Mouse (Mus musculus) embryonic fibroblast, embryonic 13.5 days (primary cell): ENCODE measurements at regions not wholly inside any gene's neighbourhood (a gene's known extent, or its start where the extent isn't known, plus 50 kb on each side); places are given as distances from the start of the nearest gene placed in this dataset.
"Not testable (repeated sequence)": the region's sequence is repeated elsewhere in the genome, so short reads cannot be mapped to it uniquely, and the experiment has no call there.

Experiments used
- H3K27ac ChIP-seq: 2 replicates; pipeline ENCODE4 v1.5.1; 2012; ENCODE audit warnings: low read length, control low read depth, inconsistent platforms; ENCODE audit not compliant: insufficient read depth
- H3K4me1 ChIP-seq: 2 replicates; pipeline ENCODE4 v1.6.1; 2011; ENCODE audit warnings: low read length; ENCODE audit not compliant: control insufficient read depth, insufficient read depth
- H3K4me3 ChIP-seq: 2 replicates; pipeline ENCODE4 v1.5.1; 2011; ENCODE audit warnings: mild to moderate bottlenecking, control low read depth, low read length; ENCODE audit not compliant: insufficient read depth
- CTCF ChIP-seq: IDR thresholded peaks from 2 replicates; pipeline ENCODE4 v1.5.1; 2011; ENCODE audit warnings: mild to moderate bottlenecking, control low read depth, low read length, moderate library complexity, borderline replicate concordance; ENCODE audit not compliant: insufficient read depth
- POLR2A ChIP-seq: IDR thresholded peaks from 2 replicates; pipeline ENCODE4 v1.6.1; 2011; ENCODE audit warnings: low read depth, mild to moderate bottlenecking, control low read depth, low read length, moderate library complexity

- Histone ChIP-seq H3K4me1 (no peaks in the 10 kb centered on the region), H3K27ac (no peak overlapping the region), H3K4me3 (no peak overlapping the region)
- TF ChIP-seq POLR2A (no peak), CTCF (no peak)
Observed at GRCm38 (mm10) chr17:84844950-84845349, 54.4 kb upstream of the Lrpprc start.

GRCm38 (mm10) chr17:84846141-84846540 is 55.6 kb upstream of the Lrpprc start:
- Histone ChIP-seq H3K4me1 (no peaks in the 10 kb centered on the region), H3K27ac (no peak overlapping the region), H3K4me3 (no peak overlapping the region)
- TF ChIP-seq CTCF, result no peak
- TF ChIP-seq POLR2A, result no peak

GRCm38 (mm10) chr17:84848385-84849030 is 57.9 kb upstream of the Lrpprc start:
- Histone ChIP-seq H3K4me3 (no peak overlapping the region), H3K4me1 (no peaks in the 10 kb centered on the region), H3K27ac (no peak overlapping the region)
- no peak for TF ChIP-seq POLR2A
- no peak for TF ChIP-seq CTCF

- no peak overlapping the region for H3K27ac ChIP-seq
- H3K4me3 ChIP-seq, result no peak overlapping the region
- TF ChIP-seq POLR2A (no peak), CTCF (no peak)
- no peaks in the 10 kb centered on the region for H3K4me1 ChIP-seq
Observed at GRCm38 (mm10) chr17:84849031-84849405, 58.4 kb upstream of the Lrpprc start.

GRCm38 (mm10) chr17:84850464-84850863 is 59.9 kb upstream of the Lrpprc start:
- no peaks in the 10 kb centered on the region for H3K4me1 ChIP-seq
- H3K4me3 ChIP-seq, result no peak overlapping the region
- H3K27ac ChIP-seq, result no peak overlapping the region
- TF ChIP-seq CTCF (no peak), POLR2A (no peak)

- no peaks in the 10 kb centered on the region for H3K4me1 ChIP-seq
- TF ChIP-seq CTCF, result no peak
- TF ChIP-seq POLR2A, result no peak
- H3K27ac ChIP-seq, result no peak overlapping the region
- no peak overlapping the region for H3K4me3 ChIP-seq
Observed at GRCm38 (mm10) chr17:84850893-84851292, 60.3 kb upstream of the Lrpprc start.

- Histone ChIP-seq H3K27ac (no peak overlapping the region), H3K4me3 (no peak overlapping the region), H3K4me1 (no peaks in the 10 kb centered on the region)
- TF ChIP-seq POLR2A (no peak), CTCF (no peak)
Observed at GRCm38 (mm10) chr17:84856971-84857370, 66.4 kb upstream of the Lrpprc start.

- Histone ChIP-seq H3K4me1 (no peaks in the 10 kb centered on the region), H3K4me3 (no peak overlapping the region), H3K27ac (no peak overlapping the region)
- no peak for TF ChIP-seq CTCF
Observed at GRCm38 (mm10) chr17:84858830-84859229, 68.2 kb upstream of the Lrpprc start.

GRCm38 (mm10) chr17:84859916-84860315 is 69.3 kb upstream of the Lrpprc start:
- Histone ChIP-seq H3K4me1 (no peaks in the 10 kb centered on the region), H3K4me3 (no peak overlapping the region), H3K27ac (no peak overlapping the region)

GRCm38 (mm10) chr17:84860835-84861234 is 70.2 kb upstream of the Lrpprc start:
- H3K27ac ChIP-seq, result no peak overlapping the region
- no peaks in the 10 kb centered on the region for H3K4me1 ChIP-seq
- no peak overlapping the region for H3K4me3 ChIP-seq
- TF ChIP-seq CTCF, result no peak
- no peak for TF ChIP-seq POLR2A

More at GRCm38 (mm10) chr17:84859916-84860315, 69.3 kb upstream of the Lrpprc start:
- TF ChIP-seq CTCF (no peak), POLR2A (no peak)

- H3K4me1 ChIP-seq, H3K4me3 ChIP-seq, H3K27ac ChIP-seq: not testable (repeated sequence)
Observed at GRCm38 (mm10) chr17:84864231-84864630, 73.6 kb upstream of the Lrpprc start.
